Mouse (Mus musculus): ENCODE measurements at regions not wholly inside any gene's neighbourhood (a gene's known extent, or its start where the extent isn't known, plus 50 kb on each side); places are given as distances from the start of the nearest gene placed in this dataset.

DNA sequence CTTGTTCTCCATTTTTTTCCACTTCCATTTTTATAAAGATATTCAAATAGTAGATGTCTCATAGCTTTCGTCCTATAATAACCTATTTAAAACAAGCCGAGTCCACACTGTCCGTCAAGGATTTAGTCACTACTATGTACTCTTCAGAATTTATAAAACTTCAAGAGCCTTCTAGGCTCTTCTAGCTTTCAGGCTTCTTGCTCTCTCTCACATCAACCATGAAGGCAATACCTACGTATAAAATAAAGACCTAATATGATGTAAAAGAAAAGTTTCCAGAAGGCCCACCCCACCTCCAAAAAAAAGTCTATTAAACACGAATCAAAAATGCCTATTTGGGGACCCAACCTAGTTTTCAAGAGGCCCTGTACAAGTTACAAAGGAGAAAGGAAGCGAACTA lies 57.0 kb upstream of the Ifne start:
- H3K4me2 ChIP-seq (replicated peaks): no peak overlapping the region
- H3K9me3 ChIP-seq: no peaks in the 10 kb centered on the region
- H3K4me3 ChIP-seq (replicated peaks): no peak overlapping the region
- no peak overlapping the region for H3K27ac ChIP-seq
- no peak overlapping the region for H3K9ac ChIP-seq (replicated peaks)
- H3K4me1 ChIP-seq (replicated peaks): peaks cover 4% of the 10 kb centered on the region
- ATAC-seq: no peak
- H3K27me3 ChIP-seq: peaks cover 47% of the 10 kb centered on the region
- 73% methylated on average over 6 of the region's 6 CpGs for WGBS
- no peaks in the 10 kb centered on the region for H3K36me3 ChIP-seq

DNA sequence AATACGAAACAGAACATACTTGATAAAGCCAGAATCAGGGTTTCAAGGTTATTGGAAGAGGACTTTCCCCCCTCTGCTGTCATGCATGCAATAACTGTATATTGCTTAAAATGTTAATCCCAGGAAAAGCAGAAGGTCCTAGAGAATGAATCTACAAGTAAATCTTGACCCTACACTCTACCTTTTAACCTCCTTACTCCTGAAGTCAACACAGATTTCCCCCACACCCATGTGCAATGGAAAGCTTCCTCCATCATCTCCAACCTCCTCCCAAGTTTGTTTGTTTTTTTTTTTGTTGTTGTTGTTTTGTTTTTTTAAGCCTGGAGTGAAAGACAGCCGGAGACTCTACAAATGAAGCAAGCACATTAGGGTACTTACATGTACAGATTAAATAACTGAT lies 55.9 kb upstream of the Ifne start:
- Histone ChIP-seq H3K27me3 (peaks cover 47% of the 10 kb centered on the region), H3K4me3 (replicated peaks) (no peak overlapping the region), H3K27ac (no peak overlapping the region), H3K9me3 (no peaks in the 10 kb centered on the region), H3K4me2 (replicated peaks) (no peak overlapping the region), H3K36me3 (no peaks in the 10 kb centered on the region), H3K9ac (replicated peaks) (no peak overlapping the region), H3K4me1 (replicated peaks) (peaks cover 4% of the 10 kb centered on the region)
- no peak for ATAC-seq
- 68% methylated on average over 2 of the region's 2 CpGs for WGBS

- ATAC-seq: no peak
These were observed 55.3 kb upstream of the Ifne start for GRCm38 (mm10) chr4:88935316-88935715.

DNA sequence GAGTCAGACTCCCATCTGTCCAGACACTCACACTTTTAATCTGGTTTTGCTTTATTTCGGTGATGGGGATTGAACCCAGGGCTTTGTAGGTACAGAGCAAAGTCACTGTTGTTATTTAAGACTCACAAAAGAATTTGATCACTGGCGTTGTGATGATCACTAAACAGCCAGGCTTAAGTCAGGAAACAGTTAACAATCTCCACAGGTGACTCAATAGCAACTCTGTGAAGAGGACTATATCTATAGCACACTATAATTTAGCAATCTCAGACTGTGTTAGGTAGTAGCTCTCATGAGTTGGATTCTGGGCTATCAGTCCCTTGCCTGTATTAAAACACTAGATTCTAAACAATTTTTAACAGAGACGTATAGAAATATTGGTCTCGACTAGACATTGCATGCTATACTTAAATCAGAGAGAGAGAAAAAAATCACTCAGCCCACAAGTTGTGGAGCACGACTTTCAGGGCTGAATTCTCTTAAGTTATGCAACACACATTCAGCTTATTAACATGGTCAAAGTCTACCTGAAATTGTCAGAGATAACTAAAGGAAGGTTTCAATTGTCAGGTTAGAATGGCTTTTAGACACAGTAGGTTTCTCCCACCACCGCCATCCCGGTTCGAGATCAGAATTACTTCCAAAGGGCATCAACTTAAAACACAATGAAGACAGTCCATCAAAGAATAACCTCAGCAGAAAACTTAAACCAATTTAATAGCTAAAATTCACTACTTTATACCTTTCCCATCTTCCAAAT lies 54.4 kb upstream of the Ifne start:
- Histone ChIP-seq H3K27me3 (peaks cover 43% of the 10 kb centered on the region), H3K4me1 (replicated peaks) (peaks cover 4% of the 10 kb centered on the region), H3K4me3 (replicated peaks) (no peak overlapping the region), H3K9me3 (no peaks in the 10 kb centered on the region), H3K4me2 (replicated peaks) (no peak overlapping the region), H3K9ac (replicated peaks) (no peak overlapping the region), H3K36me3 (no peaks in the 10 kb centered on the region), H3K27ac (no peak overlapping the region)
- 81% methylated on average over 8 of the region's 8 CpGs for WGBS
- ATAC-seq: no peak

More at GRCm38 (mm10) chr4:88935316-88935715, 55.3 kb upstream of the Ifne start:
- Histone ChIP-seq H3K9ac (replicated peaks) (no peak overlapping the region), H3K36me3 (no peaks in the 10 kb centered on the region), H3K9me3 (no peaks in the 10 kb centered on the region), H3K27ac (no peak overlapping the region), H3K27me3 (peaks cover 47% of the 10 kb centered on the region), H3K4me1 (replicated peaks) (peaks cover 4% of the 10 kb centered on the region), H3K4me3 (replicated peaks) (no peak overlapping the region), H3K4me2 (replicated peaks) (no peak overlapping the region)
- 74% methylated on average over 7 of the region's 7 CpGs for WGBS

DNA sequence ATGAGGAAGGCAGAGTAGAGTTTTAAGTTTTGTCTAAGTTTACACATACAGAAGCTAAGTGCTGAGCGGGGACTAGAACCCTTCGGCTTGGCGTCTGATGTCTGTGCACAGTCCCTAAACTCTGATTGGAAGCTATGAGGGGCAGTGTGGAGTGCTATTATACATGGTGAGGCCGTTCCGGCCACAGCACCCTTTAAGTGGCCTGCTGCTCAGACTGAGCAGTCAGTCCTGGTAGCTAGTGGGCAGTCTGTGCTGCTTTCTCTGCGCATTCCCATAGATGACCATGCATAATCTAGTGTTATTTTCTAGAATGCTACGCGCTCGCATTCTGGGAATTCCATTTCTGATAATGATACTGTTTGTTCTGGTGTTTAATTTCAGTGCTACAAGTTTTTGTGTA lies 51.2 kb upstream of the Ifne start:
- no peak overlapping the region for H3K4me3 ChIP-seq (replicated peaks)
- WGBS: 91% methylated on average over 9 of the region's 9 CpGs
- H3K9ac ChIP-seq (replicated peaks): no peak overlapping the region
- H3K36me3 ChIP-seq: no peaks in the 10 kb centered on the region
- peaks cover 17% of the 10 kb centered on the region for H3K27me3 ChIP-seq
- no peak overlapping the region for H3K4me2 ChIP-seq (replicated peaks)
- no peak overlapping the region for H3K27ac ChIP-seq
- no peaks in the 10 kb centered on the region for H3K4me1 ChIP-seq (replicated peaks)
- no peaks in the 10 kb centered on the region for H3K9me3 ChIP-seq
- ATAC-seq: no peak

Measured in midbrain, embryonic 13.5 days (tissue).